ENCODE assay signal across 19 mouse cellular contexts in genomic region chr6:15865271-15865670, GRCm38 (mm10).
DNase-seq lines count a peak whose midpoint lies in the region; ATAC-seq and TF ChIP-seq lines count a peak whose summit lies in the region.
"Had no signal": no experiment of that assay in that cellular context is flagged by ENCODE, and none has a peak within 500 bp of the region (broad histone marks: within the 10 kb centered on the region; RNA-seq: fewer than 3 reads in every experiment).

No protein-coding gene starts in this region.

- no peaks in the 10 kb centered on the region for H3K27me3 ChIP-seq in forebrain, postnatal 0 days (ENCODE audit: insufficient read depth, low read length)
- no peaks in the 10 kb centered on the region for H3K27me3 ChIP-seq in forebrain, embryonic 15.5 days
- H3K27me3 ChIP-seq: embryonic facial prominence, embryonic 12.5 days; forebrain, embryonic 13.5 days; hindbrain, embryonic 12.5 days had no signal

- no peaks in the 10 kb centered on the region for H3K36me3 ChIP-seq in forebrain, postnatal 0 days (ENCODE audit: insufficient read depth)
- no peaks in the 10 kb centered on the region for H3K36me3 ChIP-seq in forebrain, embryonic 15.5 days
- H3K36me3 ChIP-seq: embryonic facial prominence, embryonic 12.5 days; hindbrain, embryonic 12.5 days had no signal

- intact Hi-C loops in gastrocnemius, postnatal 14 days (cut with DNase I; ENCODE audit: low total_unique reads): no loop called here

- ATAC-seq in forebrain, postnatal 0 days: peak; percentile 42; the same call in 1 of the 2 replicates
- no peak for ATAC-seq in forebrain, embryonic 15.5 days (replicated peaks)
- no peak for ATAC-seq in granulocyte monocyte progenitor cell, adult 5-6 weeks (replicated peaks; ENCODE audit: poor library complexity, severe bottlenecking)
- ATAC-seq: forebrain, embryonic 13.5 days; hindbrain, embryonic 16.5 days; inflammation-experienced regulatory T-cells, adult 6 months; intestine, postnatal 0 days had no signal

- H3K4me1 ChIP-seq in forebrain, postnatal 0 days (ENCODE audit: insufficient read depth): no peaks in the 10 kb centered on the region
- no peaks in the 10 kb centered on the region for H3K4me1 ChIP-seq in forebrain, embryonic 15.5 days
- H3K4me1 ChIP-seq: embryonic facial prominence, embryonic 12.5 days; hindbrain, embryonic 12.5 days had no signal

- H3K27ac ChIP-seq in forebrain, postnatal 0 days (ENCODE audit: low read depth, low read length): no peak overlapping the region
- H3K27ac ChIP-seq in forebrain, embryonic 15.5 days (replicated peaks): no peak overlapping the region
- H3K27ac ChIP-seq: embryonic facial prominence, embryonic 12.5 days; forebrain, embryonic 13.5 days; hindbrain, embryonic 12.5 days had no signal

- TF ChIP-seq CTCF in forebrain, postnatal 0 days (IDR thresholded peaks at IDR 0.05; ENCODE audit: low read depth): no peak
- no peak for TF ChIP-seq CTCF in brain, embryonic 14.5 days (IDR thresholded peaks at IDR 0.05; ENCODE audit: borderline replicate concordance, extremely low read depth, insufficient read depth, insufficient read length)

- H3K9ac ChIP-seq in forebrain, postnatal 0 days: no peak overlapping the region
- H3K9ac ChIP-seq in forebrain, embryonic 15.5 days (replicated peaks): no peak overlapping the region
- H3K9ac ChIP-seq: embryonic facial prominence, embryonic 12.5 days; forebrain, embryonic 13.5 days; hindbrain, embryonic 12.5 days had no signal

- no peak for TF ChIP-seq POLR2A in brain, embryonic 14.5 days (IDR thresholded peaks at IDR 0.05; ENCODE audit: borderline replicate concordance, extremely low read depth, insufficient read depth, insufficient read length, poor library complexity, severe bottlenecking)

- DNase-seq in forebrain, postnatal 0 days: no peak
- peak; percentile 2 for DNase-seq in lung, postnatal 36 days
- DNase-seq in lung, postnatal 4 days: no peak
- DNase-seq in brain, embryonic 14.5 days (ENCODE audit: low read depth): peak; percentile 17
- DNase-seq in gastrocnemius, postnatal 14 days: no peak
- DNase-seq: adrenal gland, postnatal 14 days; cerebellum, adult 18-20 months; cerebellum, adult 9-11 months; gastrocnemius, postnatal 10 days; heart, postnatal 14 days; kidney, adult 8-10 months had no signal

- no peak overlapping the region for H3K4me2 ChIP-seq in forebrain, postnatal 0 days (ENCODE audit: low read depth)
- H3K4me2 ChIP-seq in forebrain, embryonic 15.5 days (replicated peaks): no peak overlapping the region
- H3K4me2 ChIP-seq: embryonic facial prominence, embryonic 12.5 days; forebrain, embryonic 13.5 days; hindbrain, embryonic 12.5 days had no signal

- H3K4me3 ChIP-seq in forebrain, postnatal 0 days (ENCODE audit: low read depth, low read length): no peak overlapping the region
- H3K4me3 ChIP-seq in forebrain, embryonic 15.5 days: no peak overlapping the region
- H3K4me3 ChIP-seq: embryonic facial prominence, embryonic 12.5 days; forebrain, embryonic 13.5 days; hindbrain, embryonic 12.5 days had no signal

- WGBS in forebrain, postnatal 0 days: 62% methylated on average over 3 of the region's 3 CpGs
- WGBS in forebrain, embryonic 15.5 days: 68% methylated on average over 3 of the region's 3 CpGs

- no peaks in the 10 kb centered on the region for H3K9me3 ChIP-seq in forebrain, postnatal 0 days (ENCODE audit: low read length)
- no peaks in the 10 kb centered on the region for H3K9me3 ChIP-seq in forebrain, embryonic 15.5 days
- H3K9me3 ChIP-seq: embryonic facial prominence, embryonic 12.5 days; forebrain, embryonic 13.5 days; hindbrain, embryonic 12.5 days had no signal

Comparison
In these comparisons a context has a peak if more than half of its experiments do, and no peak if none do; other contexts are left out.
1. DNase-seq: peak in lung, postnatal 36 days (single experiment) and brain, embryonic 14.5 days (single experiment); none in forebrain, postnatal 0 days (single experiment), lung, postnatal 4 days (0 of 2) and gastrocnemius, postnatal 14 days (single experiment).